Comparison of ENCODE assay signal across 8 mouse cellular contexts in the genomic region with DNA sequence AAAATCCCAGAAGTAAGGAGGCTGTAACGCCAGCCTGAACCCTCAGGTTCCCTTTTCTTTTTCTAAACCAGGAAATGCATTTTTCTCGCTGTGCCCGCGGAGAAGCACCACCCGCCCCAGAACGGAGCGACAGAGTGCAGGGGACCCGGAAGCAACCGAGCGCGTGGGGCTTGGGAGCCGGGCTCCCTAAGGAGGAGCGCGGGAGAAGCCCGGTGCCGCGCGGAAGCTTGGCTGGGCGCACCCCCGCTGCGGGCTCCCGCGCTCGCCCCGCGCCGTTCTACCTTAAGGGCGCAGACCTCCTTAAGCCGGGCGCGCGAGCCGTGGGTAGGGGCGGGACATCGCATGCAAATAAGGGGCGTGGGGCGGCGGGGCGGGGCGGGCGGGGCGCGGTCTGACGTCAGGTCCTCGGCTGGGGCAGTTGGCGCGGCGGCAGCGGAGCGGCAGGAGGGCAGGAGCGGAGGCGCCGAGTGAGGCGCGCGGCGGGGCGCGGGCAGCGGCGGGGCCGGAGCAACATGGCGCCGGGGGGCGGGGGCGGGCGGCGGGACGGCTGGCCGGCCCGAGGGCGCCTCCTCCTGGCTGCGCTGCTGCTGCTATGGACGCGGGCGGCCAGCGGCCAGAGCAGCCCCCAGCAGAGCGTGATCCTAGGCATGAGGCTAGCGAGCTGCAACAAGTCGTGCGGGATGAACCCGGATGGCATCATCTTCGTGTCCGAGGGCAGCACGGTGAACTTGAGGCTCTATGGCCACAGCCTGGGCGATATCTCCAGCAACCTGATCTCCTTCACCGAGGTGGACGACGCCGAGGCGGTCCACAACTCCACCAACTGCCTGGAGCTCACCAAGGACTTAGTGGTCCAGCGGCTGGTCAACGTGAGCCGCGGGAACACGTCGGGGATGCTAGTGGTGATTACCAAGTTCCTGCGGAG. TPM values are rescaled to one million over a fixed set of nuclear protein-coding genes. Genes with fewer than 3 reads are reported as not detected.
DNase-seq lines count a peak whose midpoint lies in the region; ATAC-seq and TF ChIP-seq lines count a peak whose summit lies in the region.

Gene Cnnm4 (plus strand): TSS at position 440 of the 925 bp plus-strand sequence.

- peak within 1 kb of the TSS; percentile 81 for H3K9ac ChIP-seq in heart, embryonic 12.5 days
- H3K9ac ChIP-seq in kidney, postnatal 0 days (ENCODE audit: low read depth, low read length): peak within 1 kb of the TSS; percentile 71
- H3K9ac ChIP-seq in liver, adult 2 months (ENCODE audit: low read depth, low read length): peak within 1 kb of the TSS; percentile 82

- peaks cover 52% of the 10 kb centered on the region for H3K4me1 ChIP-seq in erythroblast, embryonic 14.5 days (ENCODE audit: control insufficient read depth)
- H3K4me1 ChIP-seq in heart, embryonic 12.5 days (replicated peaks): peaks cover 38% of the 10 kb centered on the region
- H3K4me1 ChIP-seq in kidney, postnatal 0 days (replicated peaks; ENCODE audit: insufficient read depth, low read length): peaks cover 30% of the 10 kb centered on the region
- H3K4me1 ChIP-seq in liver, adult 2 months (ENCODE audit: control insufficient read depth, insufficient read depth, low read length): peaks cover 32% of the 10 kb centered on the region

- WGBS in heart, embryonic 12.5 days: under 1% methylated on average over 89 of the region's 98 CpGs
- WGBS in kidney, postnatal 0 days: under 1% methylated on average over 84 of the region's 98 CpGs
- WGBS in liver, adult 2 months: under 1% methylated on average over 68 of the region's 98 CpGs

- DNase-seq in brain, embryonic 18.5 days (ENCODE audit: low read depth, low spot score): peak; percentile 71
- DNase-seq in kidney, postnatal 0 days (ENCODE audit: low spot score): peak; percentile 91
- peak; percentile 68 for DNase-seq in liver, adult 2 months (ENCODE audit: extremely low read depth, low read depth, low spot score)
- DNase-seq in spleen, postnatal 36 days (ENCODE audit: low spot score in 2 of 2): peak; percentile 85 to 86

- no peaks in the 10 kb centered on the region for H3K27me3 ChIP-seq in C2C12 (ENCODE audit: control insufficient read depth, insufficient read depth, insufficient read length)
- peaks cover 27% of the 10 kb centered on the region for H3K27me3 ChIP-seq in erythroblast, embryonic 14.5 days (ENCODE audit: control insufficient read depth)
- H3K27me3 ChIP-seq in heart, embryonic 12.5 days (replicated peaks): no peaks in the 10 kb centered on the region
- H3K27me3 ChIP-seq in kidney, postnatal 0 days (ENCODE audit: insufficient read depth, low read length): no peaks in the 10 kb centered on the region
- H3K27me3 ChIP-seq in liver, adult 2 months (ENCODE audit: control insufficient read depth, insufficient read depth, low read length): no peaks in the 10 kb centered on the region

- peak within 1 kb of the TSS; percentile 69 for H3K4me2 ChIP-seq in heart, embryonic 12.5 days
- H3K4me2 ChIP-seq in kidney, postnatal 0 days (ENCODE audit: low read length): peak within 1 kb of the TSS; percentile 86

- H3K27ac ChIP-seq in heart, embryonic 12.5 days (ENCODE audit: poor library complexity, severe bottlenecking): peak within 1 kb of the TSS; percentile 62
- H3K27ac ChIP-seq in kidney, postnatal 0 days: peak within 1 kb of the TSS; percentile 70
- peak within 1 kb of the TSS; percentile 94 for H3K27ac ChIP-seq in liver, adult 2 months (replicated peaks; ENCODE audit: insufficient read depth, low read depth, low read length)

- peak within 1 kb of the TSS; percentile 51 for H3K4me3 ChIP-seq in C2C12 (ENCODE audit: insufficient read depth, poor library complexity, severe bottlenecking)
- H3K4me3 ChIP-seq in erythroblast, embryonic 14.5 days (replicated peaks): peak within 1 kb of the TSS; percentile 67
- H3K4me3 ChIP-seq in heart, embryonic 12.5 days: peak within 1 kb of the TSS; percentile 77
- peak within 1 kb of the TSS; percentile 70 for H3K4me3 ChIP-seq in kidney, postnatal 0 days (replicated peaks; ENCODE audit: low read depth, low read length)
- peak within 1 kb of the TSS; percentile 74 for H3K4me3 ChIP-seq in liver, adult 2 months (ENCODE audit: insufficient read depth, low read depth, low read length)

- H3K79me2 ChIP-seq in C2C12 (ENCODE audit: control insufficient read depth, insufficient read depth): peaks cover 47% of the 10 kb centered on the region
- no peaks in the 10 kb centered on the region for H3K79me2 ChIP-seq in liver, adult 2 months (ENCODE audit: control insufficient read depth, insufficient read depth, low read length)

- H3K9me3 ChIP-seq in erythroblast, embryonic 14.5 days (ENCODE audit: control insufficient read depth, low read length): no peaks in the 10 kb centered on the region
- no peaks in the 10 kb centered on the region for H3K9me3 ChIP-seq in heart, embryonic 12.5 days (replicated peaks)
- no peaks in the 10 kb centered on the region for H3K9me3 ChIP-seq in kidney, postnatal 0 days (replicated peaks; ENCODE audit: low read length)

- no peaks in the 10 kb centered on the region for H3K36me3 ChIP-seq in C2C12 (ENCODE audit: control insufficient read depth, insufficient read depth)
- no peaks in the 10 kb centered on the region for H3K36me3 ChIP-seq in erythroblast, embryonic 14.5 days (ENCODE audit: control insufficient read depth)
- no peaks in the 10 kb centered on the region for H3K36me3 ChIP-seq in heart, embryonic 12.5 days
- no peaks in the 10 kb centered on the region for H3K36me3 ChIP-seq in kidney, postnatal 0 days (ENCODE audit: insufficient read depth, low read length)
- H3K36me3 ChIP-seq in liver, adult 2 months (ENCODE audit: control insufficient read depth, insufficient read depth, low read length): no peaks in the 10 kb centered on the region

- peak; percentile 52; the same call in 1 of the 2 replicates for TF ChIP-seq POLR2A in liver, adult 2 months (IDR thresholded peaks at IDR 0.05; ENCODE audit: extremely low read depth, insufficient read depth, low read length)

- H3K79me3 ChIP-seq in C2C12 (ENCODE audit: low read depth): peaks cover 22% of the 10 kb centered on the region

- ATAC-seq in heart, embryonic 12.5 days (ENCODE audit: insufficient number of reproducible peaks, low FRiP score): peak; percentile 95
- ATAC-seq in kidney, postnatal 0 days (replicated peaks; ENCODE audit: low FRiP score, low read depth): peak; percentile 84
- peak; percentile 56 for ATAC-seq in monocyte, adult 5-6 weeks (replicated peaks; ENCODE audit: insufficient number of reproducible peaks, low FRiP score, low TSS enrichment, poor library complexity, severe bottlenecking)

- peak within 1 kb of the TSS; percentile 81 for H3ac ChIP-seq in C2C12 (ENCODE audit: control insufficient read depth, insufficient read length, low read depth)

- TF ChIP-seq CTCF in C2C12 (IDR thresholded peaks at IDR 0.05; ENCODE audit: control insufficient read depth, insufficient read depth, insufficient read length): peak; percentile 94
- TF ChIP-seq CTCF in kidney, postnatal 0 days (IDR thresholded peaks at IDR 0.05; ENCODE audit: low read depth): peak; percentile 40; the same call in 1 of the 2 replicates
- TF ChIP-seq CTCF in liver, adult 2 months (IDR thresholded peaks at IDR 0.05; ENCODE audit: low read depth, low read length): peak; percentile 67

TF ChIP-seq in C2C12, 6 proteins besides CTCF, POLR2A, EP300 and RAD21:
- no peak for TF ChIP-seq MYOG (IDR thresholded peaks at IDR 0.05; ENCODE audit: control insufficient read depth, extremely low read depth, insufficient read length)
- no peak for TF ChIP-seq MYOD1 (IDR thresholded peaks at IDR 0.05; ENCODE audit: control insufficient read depth, insufficient read length, low read depth)
- TF ChIP-seq MAX (IDR thresholded peaks at IDR 0.05): no peak
- TF ChIP-seq CEBPB (IDR thresholded peaks at IDR 0.05; ENCODE audit: low read depth): no peak
- TF ChIP-seq USF1 (IDR thresholded peaks at IDR 0.05; ENCODE audit: low read depth): no peak
- TF ChIP-seq FOSL1 (IDR thresholded peaks at IDR 0.05; ENCODE audit: insufficient read depth, low read length, poor library complexity, severe bottlenecking): no peak

RNA-seq across cellular contexts. Expression of gene Cnnm4, which starts in this region (rescaled TPM):
- 6.2 TPM for polyA plus RNA-seq in C2C12 (2012; fragmentation: generic; extraction: Trizol)
- 0.25 and 0.27 TPM in 2 replicates for polyA plus RNA-seq in erythroblast, embryonic 14.5 days (2012)
- polyA plus RNA-seq in heart, embryonic 12.5 days (2016; fragmentation: Nextera tagmentation; extraction: Ambion mirVana): 6.2 and 7.3 TPM in 2 replicates
- polyA plus RNA-seq in kidney, postnatal 0 days (2015; fragmentation: Nextera tagmentation; extraction: Ambion mirVana): 9.4 and 10.9 TPM in 2 replicates
- 2.3 and 3.9 TPM in 2 replicates for total RNA-seq in liver, adult 2 months (2014; rRNA removed)
- 2.4 and 2.7 TPM in 2 replicates for polyA plus RNA-seq in liver, adult 2 months (2012; rRNA removed)
- total RNA-seq in monocyte, adult 5-6 weeks (2017): 16.4 to 17.0 TPM (median 17.0 TPM) in 3 replicates

Comparison
In these comparisons a context has a peak if more than half of its experiments do, and no peak if none do; other contexts are left out.
1. Peak in every context shown above with its lines: DNase-seq, ATAC-seq, H3K4me3 ChIP-seq and H3K27ac ChIP-seq.
2. CTCF ChIP-seq: peak in every context shown above with its lines; median percentile 94 in C2C12; 67 in liver, adult 2 months; 40 in kidney, postnatal 0 days.